Mouse (Mus musculus): ENCODE results near the gene Sort1.

DNA sequence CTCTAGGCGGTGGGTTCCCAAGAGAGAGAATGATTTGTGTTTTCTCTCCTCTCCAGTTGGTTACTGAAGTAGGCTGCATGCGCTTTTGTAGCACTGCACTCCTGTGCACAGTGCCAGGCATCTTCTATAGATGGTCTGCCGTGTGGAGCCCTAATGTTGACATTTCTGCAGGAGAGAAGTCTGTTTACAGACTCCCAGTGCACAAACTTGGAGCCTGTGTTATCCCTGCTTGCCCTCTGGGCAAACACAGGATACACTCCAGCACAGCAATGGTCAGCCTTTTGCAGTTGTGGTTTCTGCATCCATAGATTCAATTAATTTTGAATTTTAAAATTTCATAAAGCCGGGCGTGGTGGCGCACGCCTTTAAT lies 13.2 kb downstream of the Sort1 start:
- TF ChIP-seq CTCF (conservative IDR thresholded peaks at IDR 0.05; ENCODE audit: low read length) (no peak), POU5F1 (IDR thresholded peaks at IDR 0.05; ENCODE audit: borderline replicate concordance, low read length) (no peak), NANOG (IDR thresholded peaks at IDR 0.05; ENCODE audit: borderline replicate concordance, low read length) (no peak)
